ENCODE assay signal across 35 mouse cellular contexts in genomic region chr10:60626086-60626485, GRCm38 (mm10).
"Had no signal": no experiment of that assay in that cellular context is flagged by ENCODE, and none has a peak within 500 bp of the region (broad histone marks: within the 10 kb centered on the region; RNA-seq: fewer than 3 reads in every experiment).

No protein-coding gene starts in this region.

- H3K27me3 ChIP-seq: heart, embryonic 13.5 days; heart, embryonic 15.5 days; hindbrain, embryonic 12.5 days; hindbrain, embryonic 13.5 days; hindbrain, embryonic 15.5 days; intestine, embryonic 15.5 days had no signal

- DNase-seq: heart, postnatal 10 days; heart, postnatal 14 days; heart, postnatal 36 days; heart, postnatal 4 days; kidney, adult 11 months; kidney, adult 18-20 months; kidney, adult 2 months; kidney, adult 8-10 months; kidney, adult 9 months; kidney, postnatal 10 days; kidney, postnatal 14 days; kidney, postnatal 25 days; kidney, postnatal 36 days; kidney, postnatal 4 days; layer of hippocampus, adult 9-11 months; layer of hippocampus, postnatal 36 days had no signal

- H3K4me1 ChIP-seq: heart, embryonic 12.5 days; heart, embryonic 13.5 days; heart, embryonic 15.5 days had no signal

- H3K36me3 ChIP-seq: heart, embryonic 10.5 days; heart, embryonic 12.5 days; heart, embryonic 13.5 days; heart, embryonic 15.5 days; hindbrain, embryonic 10.5 days; hindbrain, embryonic 12.5 days; hindbrain, embryonic 13.5 days; hindbrain, embryonic 15.5 days; intestine, embryonic 15.5 days; kidney, embryonic 15.5 days had no signal

- H3K4me3 ChIP-seq: heart, embryonic 10.5 days; heart, embryonic 12.5 days; heart, embryonic 13.5 days; heart, embryonic 15.5 days; hindbrain, embryonic 10.5 days; hindbrain, embryonic 12.5 days; hindbrain, embryonic 13.5 days; hindbrain, embryonic 15.5 days; intestine, embryonic 15.5 days; kidney, embryonic 15.5 days; layer of hippocampus, adult 2 months had no signal

- H3K9ac ChIP-seq: heart, embryonic 12.5 days; heart, embryonic 13.5 days; heart, embryonic 15.5 days; hindbrain, embryonic 12.5 days; hindbrain, embryonic 13.5 days; hindbrain, embryonic 14.5 days; hindbrain, embryonic 15.5 days; intestine, embryonic 15.5 days; kidney, embryonic 15.5 days had no signal

- H3K4me2 ChIP-seq: heart, embryonic 11.5 days; heart, embryonic 12.5 days; heart, embryonic 13.5 days; heart, embryonic 15.5 days; hindbrain, embryonic 12.5 days; hindbrain, embryonic 13.5 days; hindbrain, embryonic 14.5 days; hindbrain, embryonic 15.5 days; intestine, embryonic 15.5 days; kidney, embryonic 15.5 days had no signal

- H3K27ac ChIP-seq: heart, embryonic 10.5 days; heart, embryonic 13.5 days; heart, embryonic 15.5 days; hindbrain, embryonic 10.5 days; hindbrain, embryonic 12.5 days; hindbrain, embryonic 13.5 days; hindbrain, embryonic 14.5 days; hindbrain, embryonic 15.5 days; hindbrain, postnatal 0 days; intestine, embryonic 15.5 days; kidney, embryonic 15.5 days; kidney, postnatal 0 days; layer of hippocampus, adult 2 months had no signal

- H3K9me3 ChIP-seq: hindbrain, embryonic 15.5 days; intestine, embryonic 15.5 days had no signal

- ATAC-seq: hindbrain, embryonic 16.5 days; hindbrain, postnatal 0 days; inflammation-experienced regulatory T-cells, adult 6 months; intestine, embryonic 15.5 days; intestine, embryonic 16.5 days; intestine, postnatal 0 days had no signal
